Mouse (Mus musculus): ENCODE results near the gene Ankrd16.

The Ankrd16 gene

GRCm38 (mm10) chr2:11777091-11778068 lies at the start of gene Ankrd16, which contains the start of gene Fbh1:
TSS of gene Ankrd16 (plus strand) at chr2:11777876.
TSS of gene Fbh1 (minus strand) at chr2:11777582.
- peak; percentile 100 for DNase-seq

- no peak for DNase-seq
Measured at GRCm38 (mm10) chr2:11729091-11729490, 48.6 kb upstream of the Ankrd16 start.

- no peak for DNase-seq
Measured at GRCm38 (mm10) chr2:11732978-11733377, 44.7 kb upstream of the Ankrd16 start.

- DNase-seq = no peak
Measured at GRCm38 (mm10) chr2:11735853-11736252, 41.8 kb upstream of the Ankrd16 start.

- DNase-seq = no peak
Measured at GRCm38 (mm10) chr2:11738794-11739193, 38.9 kb upstream of the Ankrd16 start.

GRCm38 (mm10) chr2:11739516-11740051 lies 38.1 kb upstream of the Ankrd16 start:
- no peak for DNase-seq

- DNase-seq = no peak
Measured at GRCm38 (mm10) chr2:11762541-11762940, 15.1 kb upstream of the Ankrd16 start.

GRCm38 (mm10) chr2:11765694-11766093 lies 12.0 kb upstream of the Ankrd16 start:
- DNase-seq = no peak

GRCm38 (mm10) chr2:11766485-11767160 lies 11.1 kb upstream of the Ankrd16 start:
- DNase-seq = no peak

- DNase-seq = no peak
Measured at GRCm38 (mm10) chr2:11767161-11767545, 10.5 kb upstream of the Ankrd16 start.

- DNase-seq = no peak
Measured at GRCm38 (mm10) chr2:11771701-11772100, 6.0 kb upstream of the Ankrd16 start.

GRCm38 (mm10) chr2:11772401-11772800 lies 5.3 kb upstream of the Ankrd16 start:
- no peak for DNase-seq

- DNase-seq = no peak
Measured at GRCm38 (mm10) chr2:11774426-11774825, 3.2 kb upstream of the Ankrd16 start.

- DNase-seq = no peak
Measured at GRCm38 (mm10) chr2:11775121-11775520, 2.6 kb upstream of the Ankrd16 start.

- DNase-seq = no peak
Measured at GRCm38 (mm10) chr2:11776415-11776814, 1.3 kb upstream of the Ankrd16 start.

GRCm38 (mm10) chr2:11778087-11778823 lies 579 bp downstream of the Ankrd16 start:
- peak; percentile 89 for DNase-seq

GRCm38 (mm10) chr2:11784159-11784558 lies 6.5 kb downstream of the Ankrd16 start:
- no peak for DNase-seq

- DNase-seq = no peak
Measured at GRCm38 (mm10) chr2:11794668-11795067, 17.0 kb downstream of the Ankrd16 start.

- DNase-seq = no peak
Measured at GRCm38 (mm10) chr2:11797930-11798364, 20.3 kb downstream of the Ankrd16 start.

GRCm38 (mm10) chr2:11801299-11801930 lies 23.7 kb downstream of the Ankrd16 start:
- no peak for DNase-seq

Measured in thymus, postnatal 14 days (tissue).